8 mouse cellular contexts compared by ENCODE assay signal in genomic region chr3:89090694-89091655, GRCm38 (mm10). TPM values are rescaled to one million over a fixed set of nuclear protein-coding genes. Genes with fewer than 3 reads are reported as not detected.
DNase-seq lines count a peak whose midpoint lies in the region; ATAC-seq and TF ChIP-seq lines count a peak whose summit lies in the region.

No protein-coding gene starts in this region.

- H3K4me2 ChIP-seq in intestine, embryonic 15.5 days (replicated peaks), result peak overlapping the region; percentile 96

- peaks cover 7% of the 10 kb centered on the region; the same call in 1 of the 2 replicates for H3K36me3 ChIP-seq in intestine, embryonic 15.5 days
- peaks cover 47% of the 10 kb centered on the region for H3K36me3 ChIP-seq in midbrain, embryonic 10.5 days
- peaks cover 14% of the 10 kb centered on the region; the same call in 1 of the 2 replicates for H3K36me3 ChIP-seq in small intestine, adult 2 months (ENCODE audit: control insufficient read depth, insufficient read depth, low read length)

- H3K27me3 ChIP-seq in intestine, embryonic 15.5 days (replicated peaks), result peaks cover 7% of the 10 kb centered on the region; the same call in 1 of the 2 replicates
- peaks cover 70% of the 10 kb centered on the region for H3K27me3 ChIP-seq in midbrain, embryonic 10.5 days (ENCODE audit: low read depth, poor library complexity, severe bottlenecking)
- peaks cover 12% of the 10 kb centered on the region for H3K27me3 ChIP-seq in small intestine, adult 2 months (ENCODE audit: control insufficient read depth, insufficient read depth, low read length)

- H3K4me3 ChIP-seq in intestine, embryonic 15.5 days (replicated peaks), result peak overlapping the region; percentile 52
- H3K4me3 ChIP-seq in midbrain, embryonic 10.5 days, result peak overlapping the region; percentile 79
- peak overlapping the region; percentile 80 for H3K4me3 ChIP-seq in small intestine, adult 2 months (ENCODE audit: low read depth, low read length)

- WGBS in intestine, embryonic 15.5 days, result under 1% methylated on average over 67 of the region's 74 CpGs
- WGBS in midbrain, embryonic 10.5 days, result 1% methylated on average over 74 of the region's 74 CpGs
- WGBS in small intestine, adult 2 months, result under 1% methylated on average over 74 of the region's 74 CpGs

- peak; percentile 75 for TF ChIP-seq CTCF in small intestine, adult 2 months (IDR thresholded peaks at IDR 0.05; ENCODE audit: extremely low read depth, insufficient read length, insufficient replicate concordance, low read depth, low read length)

- no peak for TF ChIP-seq POLR2A in small intestine, adult 2 months (IDR thresholded peaks at IDR 0.05; ENCODE audit: low read depth, low read length)

- peaks cover 43% of the 10 kb centered on the region for H3K4me1 ChIP-seq in intestine, embryonic 15.5 days (replicated peaks)
- H3K4me1 ChIP-seq in midbrain, embryonic 10.5 days, result peaks cover 59% of the 10 kb centered on the region
- H3K4me1 ChIP-seq in small intestine, adult 2 months (ENCODE audit: control insufficient read depth, insufficient read depth, insufficient read length, low read length), result peaks cover 20% of the 10 kb centered on the region

- peak; percentile 91 for DNase-seq in adrenal gland, adult 2 months
- DNase-seq in embryo, embryonic 11 days, result peak; percentile 89
- peak; percentile 91 for DNase-seq in gastrocnemius, postnatal 25 days
- peak; percentile 86 to 92 for DNase-seq in left cerebral cortex, postnatal 36 days (ENCODE audit: low spot score in 2 of 2)
- DNase-seq in midbrain, embryonic 10.5 days (ENCODE audit: low spot score), result peak; percentile 88

- peak overlapping the region; percentile 82 for H3K27ac ChIP-seq in intestine, embryonic 15.5 days
- peak overlapping the region; percentile 89 for H3K27ac ChIP-seq in midbrain, embryonic 10.5 days (replicated peaks)
- no peak overlapping the region; the same call in 1 of the 2 replicates for H3K27ac ChIP-seq in small intestine, adult 2 months (ENCODE audit: insufficient read depth, low read depth, low read length)

- no peaks in the 10 kb centered on the region for H3K9me3 ChIP-seq in intestine, embryonic 15.5 days
- H3K9me3 ChIP-seq in midbrain, embryonic 10.5 days (replicated peaks), result no peaks in the 10 kb centered on the region

- intact Hi-C loops in left cerebral cortex, postnatal 36 days (cut with DNase I), result loop anchor here (5.0 kb wide), 2 partner anchors 66 to 121 kb away; no protein-coding TSS in a partner anchor

- peak overlapping the region; percentile 56 for H3K9ac ChIP-seq in intestine, embryonic 15.5 days

- ATAC-seq in intestine, embryonic 15.5 days, result peak; percentile 79
- no peak for ATAC-seq in monocyte, adult 5-6 weeks (replicated peaks; ENCODE audit: insufficient number of reproducible peaks, low FRiP score, low TSS enrichment, poor library complexity, severe bottlenecking)

RNA-seq across cellular contexts. Expression of gene Rusc1, which starts 2.1 kb away (rescaled TPM):
- 10 to 100 TPM; 23.3 to 32.5 TPM for total RNA-seq in adrenal gland, adult 2 months (2021)
- 56.4 and 66.6 TPM in 2 replicates for polyA plus RNA-seq in adrenal gland, adult 2 months (2012; rRNA removed)
- 10 to 100 TPM; 17.7 to 19.6 TPM for total RNA-seq in gastrocnemius, postnatal 25 days (2021)
- polyA plus RNA-seq in intestine, embryonic 15.5 days (2015; fragmentation: Nextera tagmentation; extraction: Ambion mirVana), result 25.6 and 26.6 TPM in 2 replicates
- 100 to 1,000 TPM; 185 to 202 TPM for total RNA-seq in left cerebral cortex, postnatal 36 days (2021)
- polyA plus RNA-seq in midbrain, embryonic 10.5 days (2016; fragmentation: Nextera tagmentation; extraction: Ambion mirVana), result 18.2 and 26.1 TPM in 2 replicates
- 26.9 and 45.2 TPM in 2 replicates for polyA plus RNA-seq in small intestine, adult 2 months (2012; rRNA removed)
- 15.7 to 30.9 TPM (median 22.4 TPM) in 3 replicates for total RNA-seq in monocyte, adult 5-6 weeks (2017)

RNA-seq across cellular contexts. Expression of gene Gm43738, which starts 9.9 kb away (rescaled TPM):
- not detected for total RNA-seq in adrenal gland, adult 2 months (2021)
- not detected in 2 replicates for polyA plus RNA-seq in adrenal gland, adult 2 months (2012; rRNA removed)
- not detected for total RNA-seq in gastrocnemius, postnatal 25 days (2021)
- 0.08 TPM in 1 of 2 replicates, not detected in the other for polyA plus RNA-seq in intestine, embryonic 15.5 days (2015; fragmentation: Nextera tagmentation; extraction: Ambion mirVana)
- total RNA-seq in left cerebral cortex, postnatal 36 days (2021), result under 1 TPM; 0.15 to 0.43 TPM
- polyA plus RNA-seq in midbrain, embryonic 10.5 days (2016; fragmentation: Nextera tagmentation; extraction: Ambion mirVana), result not detected in 2 replicates
- polyA plus RNA-seq in small intestine, adult 2 months (2012; rRNA removed), result not detected in 2 replicates
- not detected in 3 replicates for total RNA-seq in monocyte, adult 5-6 weeks (2017)

RNA-seq across cellular contexts. Expression of gene Fdps, which starts 10.8 kb away (rescaled TPM):
- total RNA-seq in adrenal gland, adult 2 months (2021), result 100 to 1,000 TPM; 208 to 632 TPM
- 253 and 549 TPM in 2 replicates for polyA plus RNA-seq in adrenal gland, adult 2 months (2012; rRNA removed)
- total RNA-seq in gastrocnemius, postnatal 25 days (2021), result 10 to 100 TPM; 26.0 to 27.8 TPM
- polyA plus RNA-seq in intestine, embryonic 15.5 days (2015; fragmentation: Nextera tagmentation; extraction: Ambion mirVana), result 481 and 531 TPM in 2 replicates
- 10 to 100 TPM; 79.8 to 94.6 TPM for total RNA-seq in left cerebral cortex, postnatal 36 days (2021)
- polyA plus RNA-seq in midbrain, embryonic 10.5 days (2016; fragmentation: Nextera tagmentation; extraction: Ambion mirVana), result 366 and 381 TPM in 2 replicates
- 47.8 and 81.3 TPM in 2 replicates for polyA plus RNA-seq in small intestine, adult 2 months (2012; rRNA removed)
- 37.2 to 55.7 TPM (median 39.0 TPM) in 3 replicates for total RNA-seq in monocyte, adult 5-6 weeks (2017)

RNA-seq across cellular contexts. Expression of gene Pklr, which starts 45.0 kb away (rescaled TPM):
- total RNA-seq in adrenal gland, adult 2 months (2021), result under 1 TPM in 1 of 2 experiments, not detected in 1; 0.81 TPM
- 0.55 TPM in 1 of 2 replicates, not detected in the other for polyA plus RNA-seq in adrenal gland, adult 2 months (2012; rRNA removed)
- not detected for total RNA-seq in gastrocnemius, postnatal 25 days (2021)
- 58.8 and 74.1 TPM in 2 replicates for polyA plus RNA-seq in intestine, embryonic 15.5 days (2015; fragmentation: Nextera tagmentation; extraction: Ambion mirVana)
- not detected for total RNA-seq in left cerebral cortex, postnatal 36 days (2021)
- 4.1 and 5.9 TPM in 2 replicates for polyA plus RNA-seq in midbrain, embryonic 10.5 days (2016; fragmentation: Nextera tagmentation; extraction: Ambion mirVana)
- polyA plus RNA-seq in small intestine, adult 2 months (2012; rRNA removed), result 264 and 580 TPM in 2 replicates
- total RNA-seq in monocyte, adult 5-6 weeks (2017), result not detected in 3 replicates
